In the genomic region with DNA sequence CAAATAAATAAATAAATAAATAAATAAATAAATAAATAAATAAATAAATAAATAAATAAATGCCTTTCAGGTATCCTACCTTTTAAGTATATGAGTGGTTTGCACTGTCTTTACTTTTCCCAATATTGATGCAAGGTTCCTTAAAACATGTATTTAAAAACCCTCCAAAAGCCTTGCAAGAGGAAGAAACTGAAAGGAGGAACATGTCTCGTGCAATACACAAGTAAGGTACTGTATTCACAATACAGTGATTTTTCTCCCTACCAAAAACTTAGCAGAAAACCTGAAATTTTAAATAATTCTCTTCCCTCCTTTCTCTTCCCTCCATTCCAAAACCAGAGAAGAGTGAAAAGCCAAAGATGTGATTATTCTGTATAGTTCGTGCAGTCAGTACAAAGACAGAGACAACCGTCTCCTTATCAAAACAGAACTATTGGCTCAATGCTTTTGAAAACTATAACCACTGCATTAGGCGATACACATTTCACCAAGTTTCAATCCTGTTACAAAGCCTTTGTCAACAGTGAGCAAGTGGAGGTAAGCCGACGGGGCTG, we compare ENCODE assay signal across 8 mouse cellular contexts. TPM values are rescaled to one million over a fixed set of nuclear protein-coding genes. Genes with fewer than 3 reads are reported as not detected.
DNase-seq lines count a peak whose midpoint lies in the region; ATAC-seq lines count a peak whose summit lies in the region.

No protein-coding gene starts in this region.

- H3K9ac ChIP-seq in neural tube, embryonic 11.5 days (ENCODE audit: low read length): peak overlapping the region; percentile 77
- H3K9ac ChIP-seq in limb, embryonic 11.5 days (ENCODE audit: low read length): peak overlapping the region; percentile 72

- H3K27me3 ChIP-seq in neural tube, embryonic 11.5 days (ENCODE audit: control insufficient read depth, insufficient read depth, low read length): no peaks in the 10 kb centered on the region
- H3K27me3 ChIP-seq in limb, embryonic 11.5 days (ENCODE audit: control insufficient read depth, insufficient read depth, low read length): no peaks in the 10 kb centered on the region
- no peaks in the 10 kb centered on the region for H3K27me3 ChIP-seq in splenic B cell, adult 2 months (ENCODE audit: control insufficient read depth, insufficient read depth, low read length, poor library complexity, severe bottlenecking)

- ATAC-seq in neural tube, embryonic 11.5 days (ENCODE audit: insufficient read depth, low FRiP score, low TSS enrichment): no peak
- no peak for ATAC-seq in limb, embryonic 11.5 days (ENCODE audit: insufficient number of reproducible peaks, low FRiP score, low TSS enrichment, low read depth)

- no peaks in the 10 kb centered on the region for H3K4me1 ChIP-seq in neural tube, embryonic 11.5 days (ENCODE audit: control insufficient read depth, insufficient read depth, low read length)
- no peaks in the 10 kb centered on the region for H3K4me1 ChIP-seq in limb, embryonic 11.5 days (ENCODE audit: control insufficient read depth, insufficient read depth, low read length)

- no peak for DNase-seq in neural tube, embryonic 11.5 days (ENCODE audit: low spot score)
- DNase-seq in neural tube, embryonic 10.5 days (ENCODE audit: extremely low spot score, low spot score): no peak
- peak; percentile 42 for DNase-seq in c-Kit-positive CD71-positive TER-119-positive erythroid progenitor cells, embryonic 14.5 days (ENCODE audit: low spot score)
- DNase-seq in limb, embryonic 11.5 days (ENCODE audit: low spot score): no peak
- DNase-seq in splenic B cell, adult 2 months (ENCODE audit: low read depth, low spot score): peak; percentile 46
- DNase-seq in urinary bladder, postnatal 10 days (ENCODE audit: low spot score): no peak
- DNase-seq in lung, postnatal 25 days (ENCODE audit: low spot score): no peak
- no peak for DNase-seq in right cerebral cortex, postnatal 4 days

- H3K27ac ChIP-seq in neural tube, embryonic 11.5 days (ENCODE audit: low read depth, low read length): peak overlapping the region; percentile 88
- H3K27ac ChIP-seq in limb, embryonic 11.5 days (replicated peaks; ENCODE audit: low read depth, low read length): no peak overlapping the region; the same call in 1 of the 2 replicates

- 5% methylated on average over 6 of the region's 6 CpGs for WGBS in neural tube, embryonic 11.5 days
- WGBS in limb, embryonic 11.5 days: 9% methylated on average over 6 of the region's 6 CpGs

- peak overlapping the region; percentile 62 for H3K4me2 ChIP-seq in neural tube, embryonic 11.5 days (ENCODE audit: low read depth)
- peak overlapping the region; percentile 71 for H3K4me2 ChIP-seq in limb, embryonic 11.5 days (ENCODE audit: low read depth, severe bottlenecking)

- no peaks in the 10 kb centered on the region for H3K36me3 ChIP-seq in neural tube, embryonic 11.5 days (ENCODE audit: control insufficient read depth, insufficient read depth, low read length)
- H3K36me3 ChIP-seq in limb, embryonic 11.5 days (ENCODE audit: control insufficient read depth, insufficient read depth, low read length): no peaks in the 10 kb centered on the region
- no peaks in the 10 kb centered on the region for H3K36me3 ChIP-seq in splenic B cell, adult 2 months (ENCODE audit: control insufficient read depth, insufficient read depth, low read length, poor library complexity, severe bottlenecking)

- no peaks in the 10 kb centered on the region for H3K9me3 ChIP-seq in neural tube, embryonic 11.5 days (ENCODE audit: control insufficient read depth, low read length)
- H3K9me3 ChIP-seq in limb, embryonic 11.5 days (ENCODE audit: control insufficient read depth, low read length): no peaks in the 10 kb centered on the region

- H3K4me3 ChIP-seq in neural tube, embryonic 11.5 days (ENCODE audit: low read depth, low read length): peak overlapping the region; percentile 91
- peak overlapping the region; percentile 90 for H3K4me3 ChIP-seq in limb, embryonic 11.5 days (ENCODE audit: low read depth, low read length)

RNA-seq across cellular contexts. Expression of gene Xpr1, which starts 1.0 kb away (rescaled TPM):
- 15.0 TPM in 2 replicates for polyA plus RNA-seq in neural tube, embryonic 11.5 days (2014; fragmentation: Nextera tagmentation; extraction: Ambion mirVana)
- polyA plus RNA-seq in limb, embryonic 11.5 days (2014; fragmentation: Nextera tagmentation; extraction: Ambion mirVana): 6.1 and 7.1 TPM in 2 replicates

Comparison
In these comparisons a context has a peak if more than half of its experiments do, and no peak if none do; other contexts are left out.
1. DNase-seq: peak in c-Kit-positive CD71-positive TER-119-positive erythroid progenitor cells, embryonic 14.5 days (single experiment) and splenic B cell, adult 2 months (single experiment); none in neural tube, embryonic 11.5 days (single experiment), neural tube, embryonic 10.5 days (single experiment), limb, embryonic 11.5 days (single experiment), urinary bladder, postnatal 10 days (single experiment), lung, postnatal 25 days (single experiment) and right cerebral cortex, postnatal 4 days (single experiment).